In the genomic region with DNA sequence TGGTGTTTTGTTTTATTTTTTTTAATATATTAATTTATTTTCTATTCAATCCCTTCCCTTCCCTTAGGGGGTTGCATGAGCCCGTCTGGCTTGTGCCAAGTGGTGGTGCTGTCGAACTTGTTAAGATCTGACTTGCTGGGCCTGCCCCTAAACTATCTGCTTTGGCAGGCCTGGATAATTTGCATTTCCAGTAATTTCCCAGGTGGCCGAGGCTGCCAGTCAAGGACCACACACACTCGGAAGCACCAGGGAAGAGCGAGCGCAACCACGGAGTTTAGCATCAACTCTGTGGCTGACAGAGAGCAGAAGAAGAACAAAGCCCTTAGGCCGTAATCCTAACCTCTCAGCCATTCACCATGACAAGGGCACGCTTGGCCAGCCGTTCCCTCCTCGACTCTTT, we compare ENCODE assay signal across 8 mouse cellular contexts.
A peak's percentile ranks its signal among the peaks of the same experiment; 100 is the strongest.
DNase-seq lines count a peak whose midpoint lies in the region; ATAC-seq lines count a peak whose summit lies in the region.

No protein-coding gene starts in this region.

- H3K27ac ChIP-seq in intestine, embryonic 14.5 days (ENCODE audit: low read depth) = no peak overlapping the region
- no peak overlapping the region for H3K27ac ChIP-seq in midbrain, embryonic 11.5 days (ENCODE audit: low read depth, low read length)

- no peak overlapping the region for H3K4me3 ChIP-seq in intestine, embryonic 14.5 days (ENCODE audit: low read depth, low read length)
- no peak overlapping the region for H3K4me3 ChIP-seq in midbrain, embryonic 11.5 days (ENCODE audit: low read depth, low read length)

- no peaks in the 10 kb centered on the region for H3K36me3 ChIP-seq in intestine, embryonic 14.5 days (ENCODE audit: control insufficient read depth, insufficient read depth, low read length)
- H3K36me3 ChIP-seq in midbrain, embryonic 11.5 days (ENCODE audit: control insufficient read depth, insufficient read depth, low read length) = no peaks in the 10 kb centered on the region

- WGBS in intestine, embryonic 14.5 days = 19% methylated on average over 11 of the region's 11 CpGs
- WGBS in midbrain, embryonic 11.5 days = 9% methylated on average over 11 of the region's 11 CpGs

- H3K9ac ChIP-seq in intestine, embryonic 14.5 days (ENCODE audit: low read length) = no peak overlapping the region
- no peak overlapping the region for H3K9ac ChIP-seq in midbrain, embryonic 11.5 days (ENCODE audit: low read length)

- peak; percentile 31 to 46 for DNase-seq in cerebellum, postnatal 14 days
- DNase-seq in embryo, embryonic 10 days (ENCODE audit: low spot score) = peak; percentile 81
- peak; percentile 55 for DNase-seq in intestine, embryonic 14.5 days (ENCODE audit: low spot score)
- peak; percentile 90 for DNase-seq in midbrain, embryonic 11.5 days (ENCODE audit: low spot score, missing footprints)
- no peak for DNase-seq in gastrocnemius, postnatal 14 days
- DNase-seq in right cerebral cortex, adult 18-20 months = no peak
- no peak for DNase-seq in thymus, postnatal 4 days

- no peaks in the 10 kb centered on the region for H3K9me3 ChIP-seq in intestine, embryonic 14.5 days (ENCODE audit: control insufficient read depth, low read length)
- H3K9me3 ChIP-seq in midbrain, embryonic 11.5 days (ENCODE audit: control insufficient read depth, low read length) = no peaks in the 10 kb centered on the region

- no peak for ATAC-seq in cerebellum, adult (ENCODE audit: insufficient number of reproducible peaks, low FRiP score, low TSS enrichment)
- ATAC-seq in intestine, embryonic 14.5 days (replicated peaks; ENCODE audit: low FRiP score, low TSS enrichment, low read depth) = 0 out of 2 replicates have a peak, but pooled peaks have one; percentile 17
- peak; percentile 78 for ATAC-seq in midbrain, embryonic 11.5 days (ENCODE audit: low FRiP score)

- intact Hi-C loops in gastrocnemius, postnatal 14 days (cut with DNase I; ENCODE audit: low total_unique reads) = loop anchor here (5.0 to 10.0 kb wide), 3 partner anchors 84 to 721 kb away; a partner anchor contains a TSS

- H3K4me1 ChIP-seq in intestine, embryonic 14.5 days (replicated peaks; ENCODE audit: control insufficient read depth, insufficient read depth, low read length) = no peaks in the 10 kb centered on the region
- peaks cover 9% of the 10 kb centered on the region for H3K4me1 ChIP-seq in midbrain, embryonic 11.5 days (ENCODE audit: control insufficient read depth, insufficient read depth, low read length)

- H3K4me2 ChIP-seq in intestine, embryonic 14.5 days (ENCODE audit: low read length) = no peak overlapping the region
- no peak overlapping the region; the same call in 1 of the 2 replicates for H3K4me2 ChIP-seq in midbrain, embryonic 11.5 days

- H3K27me3 ChIP-seq in intestine, embryonic 14.5 days (replicated peaks; ENCODE audit: control insufficient read depth, insufficient read depth, low read length) = no peaks in the 10 kb centered on the region
- H3K27me3 ChIP-seq in midbrain, embryonic 11.5 days (ENCODE audit: control insufficient read depth, insufficient read depth, low read length) = no peaks in the 10 kb centered on the region

Comparison
In these comparisons a context has a peak if more than half of its experiments do, and no peak if none do; other contexts are left out.
1. DNase-seq: peak in cerebellum, postnatal 14 days (2 of 2), embryo, embryonic 10 days (single experiment), intestine, embryonic 14.5 days (single experiment) and midbrain, embryonic 11.5 days (single experiment); none in gastrocnemius, postnatal 14 days (single experiment), right cerebral cortex, adult 18-20 months (single experiment) and thymus, postnatal 4 days (single experiment).